Mouse (Mus musculus) liver, adult 2 months (tissue): ENCODE measurements at regions not wholly inside any gene's neighbourhood (a gene's known extent, or its start where the extent isn't known, plus 50 kb on each side); places are given as distances from the start of the nearest gene placed in this dataset.
"Not testable (repeated sequence)": the region's sequence is repeated elsewhere in the genome, so short reads cannot be mapped to it uniquely, and the experiment has no call there.

Experiments used
- CTCF ChIP-seq: fragments of 200-500 bp; IDR thresholded peaks from 2 replicates; pipeline ENCODE4 v1.5.1; 2011; ENCODE audit warnings: low read depth, low read length, control low read depth
- POLR2A ChIP-seq: fragments of 200-500 bp; IDR thresholded peaks from 2 replicates; pipeline ENCODE4 v1.6.1; 2011; ENCODE audit warnings: low read length, control low read depth; ENCODE audit not compliant: insufficient read depth; ENCODE audit errors: extremely low read depth

- TF ChIP-seq CTCF, POLR2A: not testable (repeated sequence)
These were observed 94.2 kb upstream of the Hao2 start for GRCm38 (mm10) chr3:98987266-98987665.
